Mouse (Mus musculus): ENCODE results near the gene Pip4k2b. TPM values are rescaled to one million over a fixed set of nuclear protein-coding genes. Genes with fewer than 3 reads are reported as not detected.

Pip4k2b gene
- polyA plus RNA-seq, 1 experiment from 2014 or later: 3.2 TPM

DNA sequence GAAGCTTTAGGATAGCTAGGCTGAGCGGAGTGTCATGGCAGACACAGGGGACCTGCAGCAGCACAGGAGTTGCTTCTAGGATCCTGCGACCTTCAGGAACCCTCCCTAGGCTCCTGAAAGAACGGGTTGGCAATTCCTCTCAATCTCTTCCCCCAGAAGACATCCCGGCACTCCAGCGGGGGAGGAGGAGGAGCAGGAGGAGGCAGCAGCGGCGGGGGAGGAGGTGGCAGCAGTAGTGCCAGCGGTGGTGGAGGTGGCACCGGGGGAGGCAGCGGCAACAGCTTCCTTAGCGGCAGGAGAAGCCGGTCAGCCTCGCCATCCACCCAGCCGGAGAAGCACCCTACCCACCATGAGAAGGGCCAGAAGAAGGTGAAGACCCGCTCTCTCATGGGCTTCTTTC lies 75.2 kb downstream of the Pip4k2b start:
- WGBS: 66% methylated on average over 15 of the region's 15 CpGs

DNA sequence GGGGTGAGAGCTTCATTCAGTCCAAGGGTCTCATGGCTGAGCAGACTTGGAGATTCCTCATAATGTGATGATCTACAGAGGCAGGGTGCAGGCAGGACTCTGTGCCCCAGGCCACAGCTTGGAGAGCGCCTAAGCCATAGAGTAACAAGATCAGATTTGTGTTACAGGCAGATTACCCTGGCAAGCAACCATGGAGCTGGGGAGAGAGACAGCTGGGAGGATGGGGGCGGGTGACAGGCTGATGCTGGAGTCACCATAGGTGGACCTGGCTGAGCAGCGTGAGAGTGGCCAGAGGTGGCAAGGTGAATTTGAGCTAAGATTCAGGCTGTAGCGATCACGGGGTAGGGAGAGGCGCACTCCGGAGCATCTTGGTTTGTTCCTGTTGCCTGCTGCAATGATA lies 76.3 kb downstream of the Pip4k2b start:
- no peak overlapping the region for H3K4me2 ChIP-seq (replicated peaks)
- no peaks in the 10 kb centered on the region for H3K9me3 ChIP-seq
- ATAC-seq (ENCODE audit: low FRiP score, low read depth): no peak
- peaks cover 76% of the 10 kb centered on the region for H3K36me3 ChIP-seq
- H3K4me3 ChIP-seq: no peak overlapping the region
- 94% methylated on average over 7 of the region's 7 CpGs for WGBS
- no peak overlapping the region for H3K9ac ChIP-seq
- peaks cover 22% of the 10 kb centered on the region for H3K4me1 ChIP-seq
- H3K27ac ChIP-seq: no peak overlapping the region
- H3K27me3 ChIP-seq (replicated peaks): no peaks in the 10 kb centered on the region

More for the DNA sequence above, 75.2 kb downstream of the Pip4k2b start:
- no peak for ATAC-seq (ENCODE audit: low FRiP score, low read depth)
- H3K4me3 ChIP-seq: no peak overlapping the region
- H3K9ac ChIP-seq: 0 out of 2 replicates have a peak overlapping the region, but pooled peaks have one; percentile 29
- no peaks in the 10 kb centered on the region for H3K27me3 ChIP-seq (replicated peaks)
- H3K4me1 ChIP-seq: peaks cover 19% of the 10 kb centered on the region
- peaks cover 87% of the 10 kb centered on the region for H3K36me3 ChIP-seq
- no peak overlapping the region for H3K27ac ChIP-seq
- H3K9me3 ChIP-seq: no peaks in the 10 kb centered on the region
- H3K4me2 ChIP-seq (replicated peaks): no peak overlapping the region

DNA sequence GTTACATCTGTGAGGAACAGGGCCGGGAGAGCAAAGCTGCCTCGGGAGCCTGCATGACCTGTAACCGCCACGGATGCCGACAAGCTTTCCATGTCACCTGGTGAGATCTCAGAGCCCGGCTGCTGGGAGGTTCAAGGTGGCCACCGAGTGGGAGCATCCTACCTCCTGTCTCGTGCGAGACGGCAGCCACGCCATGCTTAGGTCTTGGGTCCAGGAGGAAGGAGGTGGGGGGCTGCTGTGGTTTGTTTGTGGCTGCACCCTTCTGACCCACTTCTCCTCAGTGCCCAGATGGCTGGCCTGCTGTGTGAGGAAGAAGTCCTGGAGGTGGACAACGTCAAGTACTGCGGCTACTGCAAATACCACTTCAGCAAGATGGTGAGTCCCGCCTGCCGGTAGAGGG lies 77.7 kb downstream of the Pip4k2b start:
- Histone ChIP-seq H3K36me3 (peaks cover 62% of the 10 kb centered on the region), H3K9me3 (no peaks in the 10 kb centered on the region), H3K9ac (no peak overlapping the region), H3K4me3 (no peak overlapping the region), H3K27ac (no peak overlapping the region), H3K27me3 (replicated peaks) (peaks cover 8% of the 10 kb centered on the region), H3K4me2 (replicated peaks) (no peak overlapping the region), H3K4me1 (peaks cover 33% of the 10 kb centered on the region)
- WGBS: 93% methylated on average over 15 of the region's 15 CpGs
- ATAC-seq (ENCODE audit: low FRiP score, low read depth): no peak

DNA sequence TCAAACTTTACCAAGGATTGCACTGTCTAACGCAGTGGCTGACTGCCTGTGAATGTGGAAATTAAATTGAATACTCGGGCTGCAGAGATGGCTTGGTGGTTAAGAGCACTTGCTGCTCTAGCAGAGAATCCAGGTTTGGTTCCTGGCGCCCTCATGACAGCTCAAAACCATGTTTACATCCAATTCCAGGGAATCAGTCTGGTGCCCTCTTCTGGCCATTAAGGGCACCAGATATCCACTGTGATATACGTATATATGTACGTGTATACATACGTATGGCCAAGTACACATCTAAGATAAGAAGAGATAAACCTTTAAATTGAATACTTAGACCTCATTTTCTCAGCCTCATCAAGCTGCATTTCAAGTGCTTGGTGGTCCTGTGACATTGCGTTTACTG lies 78.3 kb downstream of the Pip4k2b start:
- Histone ChIP-seq H3K9ac (no peak overlapping the region), H3K4me2 (replicated peaks) (no peak overlapping the region), H3K4me1 (peaks cover 36% of the 10 kb centered on the region), H3K36me3 (peaks cover 56% of the 10 kb centered on the region), H3K4me3 (no peak overlapping the region), H3K27me3 (replicated peaks) (peaks cover 14% of the 10 kb centered on the region), H3K27ac (no peak overlapping the region), H3K9me3 (no peaks in the 10 kb centered on the region)
- 94% methylated on average over 7 of the region's 7 CpGs for WGBS
- ATAC-seq (ENCODE audit: low FRiP score, low read depth): no peak

DNA sequence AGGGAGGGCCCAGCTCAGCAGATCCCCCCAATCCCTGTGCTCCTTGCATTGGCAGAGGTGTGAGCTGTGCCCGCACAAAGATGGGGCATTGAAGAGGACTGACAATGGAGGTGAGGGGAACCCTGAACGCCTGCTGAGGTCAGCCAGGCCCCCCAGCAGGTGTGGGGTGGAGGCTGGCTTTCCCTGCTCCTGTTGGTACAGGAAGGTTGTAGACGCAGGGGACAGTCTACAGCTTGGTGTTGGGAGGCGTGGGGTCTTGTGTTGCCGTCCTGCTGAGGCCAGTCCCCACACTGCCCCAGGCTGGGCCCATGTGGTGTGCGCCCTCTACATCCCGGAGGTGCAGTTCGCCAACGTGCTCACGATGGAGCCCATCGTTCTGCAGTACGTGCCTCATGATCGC lies 79.1 kb downstream of the Pip4k2b start:
- Histone ChIP-seq H3K36me3 (peaks cover 48% of the 10 kb centered on the region), H3K4me2 (replicated peaks) (peak overlapping the region; percentile 85), H3K27ac (no peak overlapping the region), H3K4me3 (no peak overlapping the region; the same call in 1 of the 2 replicates), H3K4me1 (peaks cover 44% of the 10 kb centered on the region), H3K9me3 (no peaks in the 10 kb centered on the region), H3K27me3 (replicated peaks) (peaks cover 20% of the 10 kb centered on the region), H3K9ac (no peak overlapping the region)
- 92% methylated on average over 13 of the region's 13 CpGs for WGBS
- no peak for ATAC-seq (ENCODE audit: low FRiP score, low read depth)

Small RNAs within 50 kb of the gene (microRNA-seq; reads per million reads assigned to microRNA genes)
- gene Mir6927 (1.5 reads per million), gene Mir8102 (not detected)

Other genes starting within 250 kb of the Pip4k2b start
- gene 4933428G20Rik, start 244.4 kb downstream of the Pip4k2b start, polyA plus RNA-seq (2016; fragmentation: Nextera tagmentation; extraction: Ambion mirVana): 0.66 and 0.87 TPM in 2 replicates
- 6.4 and 7.9 TPM in 2 replicates for gene Srcin1, start 168.5 kb downstream of the Pip4k2b start, polyA plus RNA-seq (2016; fragmentation: Nextera tagmentation; extraction: Ambion mirVana)
- 13.6 and 15.1 TPM in 2 replicates for gene Epop, start 115.0 kb downstream of the Pip4k2b start, polyA plus RNA-seq (2016; fragmentation: Nextera tagmentation; extraction: Ambion mirVana)
- gene Mllt6, start 81.3 kb downstream of the Pip4k2b start, polyA plus RNA-seq (2016; fragmentation: Nextera tagmentation; extraction: Ambion mirVana): 3.0 and 4.0 TPM in 2 replicates
- gene Cisd3, start 58.9 kb downstream of the Pip4k2b start, polyA plus RNA-seq (2016; fragmentation: Nextera tagmentation; extraction: Ambion mirVana): 17.8 and 25.6 TPM in 2 replicates
- gene Pcgf2, start 44.2 kb downstream of the Pip4k2b start, polyA plus RNA-seq (2016; fragmentation: Nextera tagmentation; extraction: Ambion mirVana): 19.9 and 21.1 TPM in 2 replicates
- gene Psmb3, start 41.3 kb downstream of the Pip4k2b start, polyA plus RNA-seq (2016; fragmentation: Nextera tagmentation; extraction: Ambion mirVana): 453 and 497 TPM in 2 replicates
- gene Cwc25, start 21.9 kb upstream of the Pip4k2b start, polyA plus RNA-seq (2016; fragmentation: Nextera tagmentation; extraction: Ambion mirVana): 21.1 and 23.4 TPM in 2 replicates
- gene 1700001P01Rik, start 31.2 kb upstream of the Pip4k2b start, polyA plus RNA-seq (2016; fragmentation: Nextera tagmentation; extraction: Ambion mirVana): 0.56 and 0.70 TPM in 2 replicates
- 369 and 383 TPM in 2 replicates for gene Rpl23, start 37.7 kb upstream of the Pip4k2b start, polyA plus RNA-seq (2016; fragmentation: Nextera tagmentation; extraction: Ambion mirVana)
- gene Lasp1, start 54.3 kb upstream of the Pip4k2b start, polyA plus RNA-seq (2016; fragmentation: Nextera tagmentation; extraction: Ambion mirVana): 103 and 105 TPM in 2 replicates
- gene B230217C12Rik, start 96.1 kb upstream of the Pip4k2b start, polyA plus RNA-seq (2016; fragmentation: Nextera tagmentation; extraction: Ambion mirVana): 12.9 and 15.8 TPM in 2 replicates
- 0.72 and 0.85 TPM in 2 replicates for gene Fbxo47, start 139.4 kb upstream of the Pip4k2b start, polyA plus RNA-seq (2016; fragmentation: Nextera tagmentation; extraction: Ambion mirVana)
- gene Plxdc1, start 241.7 kb upstream of the Pip4k2b start, polyA plus RNA-seq (2016; fragmentation: Nextera tagmentation; extraction: Ambion mirVana): 0.24 and 0.68 TPM in 2 replicates

Data from neural tube, embryonic 12.5 days (tissue).